Mouse (Mus musculus) left cerebral cortex, postnatal 36 days (tissue): ENCODE measurements around the gene Tctex1d4. TPM values are rescaled to one million over a fixed set of nuclear protein-coding genes. Genes with fewer than 3 reads are reported as not detected.

Source experiments
- DNase-seq, 2 experiments: peaks; one replicate each; pipeline ENCODE4 v3.0.0; 2021 to 2022; ENCODE audit warnings: low spot score in 2 of 2, mixed read lengths in 1 of 2
- intact Hi-C: fragments of 180-260 bp; cut with DNase I; formaldehyde crosslinking; loops from one replicate; pipeline ENCODE4 v1.15.1; 2025
- microRNA-seq: library from miRNA; unstranded; fragments of <30 nt; microRNA quantifications from one replicate; pipeline ENCODE4 v1.2.0, GENCODE M21; 2022
- total RNA-seq, 2 experiments: library from RNA; stranded (reverse); gene quantifications; 2 replicates each; pipeline ENCODE4 v1.2.3; 2021

Gene Tctex1d4
- total RNA-seq, 2 experiments from 2014 or later: not detected

- intact Hi-C loops: no loop called here
- DNase-seq: no peak
These were observed 29.8 kb downstream of the Tctex1d4 start for GRCm38 (mm10) chr4:117156372-117156771.

GRCm38 (mm10) chr4:117159666-117160065 is 33.1 kb downstream of the Tctex1d4 start:
- intact Hi-C loops: no loop called here

DNA sequence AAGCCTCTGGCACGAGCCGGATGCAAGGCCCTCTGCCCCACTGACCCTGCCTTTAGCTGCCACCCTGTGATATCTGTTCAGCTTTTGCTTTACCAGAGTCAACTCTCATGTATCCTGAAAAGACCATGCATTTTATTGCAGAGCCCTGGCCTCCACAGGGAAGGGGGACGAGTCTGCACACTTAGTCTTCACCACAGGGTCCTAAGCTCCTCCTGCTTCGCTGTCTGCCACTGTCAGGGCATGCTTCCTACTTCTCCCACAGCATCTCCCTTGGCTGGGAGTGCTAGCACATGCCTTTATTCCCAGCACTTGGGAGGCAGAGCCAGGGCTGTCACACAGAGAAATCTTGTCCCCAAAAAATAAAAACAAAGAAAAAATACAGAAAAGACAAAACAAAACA is 34.6 kb downstream of the Tctex1d4 start:
- intact Hi-C loops: no loop called here
- no peak for DNase-seq

More at GRCm38 (mm10) chr4:117159666-117160065, 33.1 kb downstream of the Tctex1d4 start:
- DNase-seq: no peak

DNA sequence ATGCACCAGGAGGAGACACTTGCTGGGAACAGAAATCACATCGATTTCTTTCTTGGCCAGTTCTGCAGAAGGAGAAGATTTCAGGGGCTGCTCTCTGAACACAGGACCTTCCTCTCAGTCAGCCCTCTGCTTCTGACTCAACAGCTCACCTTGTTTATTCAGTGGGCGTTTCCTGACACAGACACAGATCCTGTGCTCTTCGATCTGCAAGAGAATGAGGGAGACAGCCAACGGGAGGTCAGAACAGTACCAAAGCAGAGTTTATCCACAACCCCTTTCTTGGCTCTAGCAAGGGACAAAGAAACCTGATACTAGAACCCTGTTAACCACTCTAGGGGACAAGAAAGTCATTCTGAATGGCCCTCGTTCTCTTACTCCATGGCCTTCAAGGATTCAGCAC is 43.3 kb downstream of the Tctex1d4 start:
- DNase-seq: no peak
- intact Hi-C loops: no loop called here

Small RNA genes lying within 50 kb of the gene (microRNA-seq; reads per million reads assigned to microRNA genes)
- gene Gm22398: not detected

Other genes with a start within 250 kb of the Tctex1d4 start
- 10 to 100 TPM in 1 of 2 experiments, 1 to 10 TPM in 1; 8.9 to 10.2 TPM for gene Zswim5, start 249.4 kb upstream of the Tctex1d4 start, total RNA-seq
- gene Urod, start 132.4 kb upstream of the Tctex1d4 start, total RNA-seq: 10 to 100 TPM; 60.9 to 63.5 TPM
- 10 to 100 TPM; 41.5 to 45.7 TPM for gene Hectd3, start 131.5 kb upstream of the Tctex1d4 start, total RNA-seq
- 10 to 100 TPM; 16.1 to 21.6 TPM for gene Eif2b3, start 107.4 kb upstream of the Tctex1d4 start, total RNA-seq
- gene Ptch2, start 30.7 kb upstream of the Tctex1d4 start, total RNA-seq: 1 to 10 TPM; 1.4 to 1.9 TPM
- 10 to 100 TPM; 12.2 to 12.5 TPM for gene Btbd19, start 1.1 kb upstream of the Tctex1d4 start, total RNA-seq
- 10 to 100 TPM; 12.0 to 13.9 TPM for gene Plk3, start 7.2 kb downstream of the Tctex1d4 start, total RNA-seq
- 100 to 1,000 TPM; 465 to 510 TPM for gene Rps8, start 29.4 kb downstream of the Tctex1d4 start, total RNA-seq
- under 1 TPM in 1 of 2 experiments, not detected in 1; 0.54 TPM for gene Kif2c, start 55.8 kb downstream of the Tctex1d4 start, total RNA-seq
- 1 to 10 TPM; 4.1 to 5.6 TPM for gene Tmem53, start 125.2 kb downstream of the Tctex1d4 start, total RNA-seq
- gene Armh1, start 125.3 kb downstream of the Tctex1d4 start, total RNA-seq: under 1 TPM; 0.45 to 0.72 TPM